Mouse (Mus musculus): ENCODE measurements at regions not wholly inside any gene's neighbourhood (a gene's known extent, or its start where the extent isn't known, plus 50 kb on each side); places are given as distances from the start of the nearest gene placed in this dataset.
A peak's percentile ranks its signal among the peaks of the same experiment; 100 is the strongest.

DNA sequence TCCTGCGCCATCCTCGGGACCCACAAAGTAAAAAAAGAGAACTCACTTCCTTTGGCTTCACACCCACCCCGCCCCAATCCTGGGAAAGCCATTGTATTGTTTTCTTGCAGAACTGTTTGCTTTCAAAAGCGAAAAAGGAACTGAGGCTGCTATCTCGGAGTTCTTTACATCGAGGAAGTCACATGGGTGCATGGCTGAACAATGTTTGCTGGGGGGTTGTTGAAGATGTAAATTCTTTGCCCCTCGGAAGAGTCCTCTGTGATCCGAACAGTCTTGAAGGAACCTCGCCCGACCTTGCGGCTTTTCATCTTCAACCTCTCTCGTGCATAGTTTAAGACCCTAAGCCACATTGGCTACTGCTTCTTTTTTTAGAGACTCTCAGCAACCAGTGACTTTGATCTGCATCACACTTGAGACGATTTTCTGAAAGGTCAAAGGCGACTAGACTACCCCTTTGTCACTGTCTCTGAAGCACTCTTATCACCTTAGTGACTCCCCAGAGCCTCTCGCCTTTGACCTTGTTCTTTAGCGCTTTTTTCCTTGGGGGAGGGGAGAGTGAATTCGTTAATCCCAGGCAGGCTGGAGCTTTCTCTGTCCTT, 197.9 kb downstream of the Dusp6 start:
- DNase-seq (ENCODE audit: low spot score in 2 of 2), result peak in 1 of 2 experiments; percentile 31

DNA sequence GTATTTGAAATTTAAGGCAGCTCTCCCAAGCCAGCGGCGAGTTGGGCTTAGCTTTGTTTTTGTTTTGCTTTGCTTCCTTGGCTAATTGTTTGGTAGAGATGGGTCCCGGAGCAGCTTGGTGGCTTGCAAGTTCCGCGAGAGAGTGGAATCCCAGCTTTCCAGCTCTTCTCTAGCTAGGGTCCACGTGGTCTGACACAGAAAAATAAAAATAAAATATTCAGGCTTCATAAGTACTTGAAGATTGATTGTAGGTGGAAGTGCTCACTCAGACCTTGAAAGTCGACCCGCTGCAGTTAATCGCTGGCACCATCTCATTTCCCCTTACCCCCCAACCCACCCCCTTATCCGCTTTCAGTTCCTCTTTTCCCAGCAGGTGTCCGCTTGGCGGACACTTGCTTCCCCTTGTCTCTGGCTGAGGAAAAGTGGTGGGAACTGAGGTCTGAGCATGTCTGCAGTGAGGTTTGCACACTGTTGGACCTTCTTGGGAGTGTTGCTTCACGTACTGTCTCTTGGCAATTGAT, 198.5 kb downstream of the Dusp6 start:
- DNase-seq (ENCODE audit: low spot score in 2 of 2), result peak in 1 of 2 experiments; percentile 9

DNA sequence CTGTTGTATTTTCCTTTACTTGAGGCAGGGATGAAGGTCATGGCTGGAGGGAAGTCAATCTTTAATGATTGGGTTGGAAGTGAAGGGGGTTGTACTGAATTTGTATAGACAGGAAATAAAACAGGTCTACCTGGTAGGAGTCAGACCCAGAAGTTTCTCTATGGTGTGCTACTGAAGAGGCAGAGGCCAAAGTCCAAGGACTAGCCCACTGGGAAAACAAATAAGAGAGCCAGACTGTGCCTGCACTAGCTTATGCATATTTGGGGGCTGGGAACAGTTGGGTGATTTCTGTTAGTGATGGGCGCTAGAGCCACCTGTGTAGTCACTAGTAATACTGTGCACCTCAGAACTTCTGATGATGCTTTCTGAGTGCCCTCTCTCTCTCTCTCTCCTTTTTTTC, 203.7 kb downstream of the Dusp6 start:
- DNase-seq (ENCODE audit: low spot score in 2 of 2), result no peak

DNA sequence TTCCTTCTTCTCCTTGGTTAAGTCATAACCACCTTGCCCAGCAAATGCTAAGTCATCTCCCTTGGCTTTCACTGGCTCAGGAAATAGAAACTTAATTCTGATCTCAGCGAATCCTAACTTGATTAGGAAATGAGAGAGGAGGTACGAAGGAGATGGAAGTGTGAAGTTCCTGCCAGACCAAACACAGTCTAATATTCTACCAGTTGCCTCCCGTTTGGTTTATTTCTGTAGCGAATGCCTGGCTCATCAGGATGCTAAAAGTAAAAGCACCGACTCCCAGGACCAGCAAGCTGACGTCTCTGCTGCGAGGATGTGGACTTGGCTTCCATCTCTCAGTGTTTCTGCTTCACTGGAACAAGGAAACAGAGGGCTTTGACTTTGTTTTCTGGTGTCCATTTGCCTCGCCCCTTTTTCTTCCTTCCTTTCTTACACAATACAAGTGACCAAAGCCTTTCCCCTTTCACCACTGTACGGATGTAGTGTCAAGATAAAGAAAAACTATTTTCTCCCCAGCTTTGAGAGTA, 204.3 kb downstream of the Dusp6 start:
- no peak for DNase-seq (ENCODE audit: low spot score in 2 of 2)

- no peak for DNase-seq (ENCODE audit: low spot score in 2 of 2)
Measured at GRCm38 (mm10) chr10:99468971-99469370, 205.9 kb downstream of the Dusp6 start.

- DNase-seq (ENCODE audit: low spot score in 2 of 2), result no peak
Measured at GRCm38 (mm10) chr10:99471832-99472497, 208.9 kb downstream of the Dusp6 start.

GRCm38 (mm10) chr10:99472806-99473205, 209.8 kb downstream of the Dusp6 start:
- no peak for DNase-seq (ENCODE audit: low spot score in 2 of 2)

DNA sequence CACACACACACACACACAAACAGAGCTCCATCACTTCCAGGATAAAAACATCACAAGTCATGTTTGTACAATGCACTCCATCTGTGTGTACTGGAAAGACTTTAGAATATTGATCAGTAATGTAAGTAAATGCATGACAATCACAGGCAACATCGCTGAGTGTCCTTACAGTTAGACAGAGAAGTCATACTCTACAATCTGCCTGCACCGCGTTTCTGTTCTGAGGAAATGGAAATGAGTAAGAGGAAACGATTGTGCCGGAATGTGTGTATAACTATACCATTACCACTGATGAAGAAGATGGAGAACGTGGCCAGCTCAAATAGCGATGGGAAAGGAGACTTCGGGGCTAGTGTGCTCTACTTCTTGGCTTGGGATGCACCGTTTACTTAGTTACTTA, 210.7 kb downstream of the Dusp6 start:
- no peak for DNase-seq (ENCODE audit: low spot score in 2 of 2)

DNA sequence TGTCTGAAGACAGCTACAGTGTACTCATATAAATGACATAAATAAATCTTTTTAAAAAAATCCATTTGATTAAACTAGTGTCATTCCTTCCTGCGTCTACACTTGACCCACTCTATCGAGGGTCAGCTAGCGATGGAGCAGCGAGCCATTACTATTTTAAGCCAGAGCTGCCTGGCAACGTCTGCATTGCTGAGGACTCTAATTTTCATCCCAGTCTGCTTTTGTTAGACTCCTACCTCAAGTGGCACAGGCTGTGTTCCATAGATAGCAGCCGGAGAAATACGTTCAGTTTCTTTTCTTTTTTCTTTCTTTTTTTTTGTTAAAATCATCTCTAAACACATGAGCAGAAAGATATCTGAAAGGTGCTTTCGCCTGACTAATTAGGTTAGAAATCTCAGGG, 211.5 kb downstream of the Dusp6 start:
- DNase-seq (ENCODE audit: low spot score in 2 of 2), result no peak

DNA sequence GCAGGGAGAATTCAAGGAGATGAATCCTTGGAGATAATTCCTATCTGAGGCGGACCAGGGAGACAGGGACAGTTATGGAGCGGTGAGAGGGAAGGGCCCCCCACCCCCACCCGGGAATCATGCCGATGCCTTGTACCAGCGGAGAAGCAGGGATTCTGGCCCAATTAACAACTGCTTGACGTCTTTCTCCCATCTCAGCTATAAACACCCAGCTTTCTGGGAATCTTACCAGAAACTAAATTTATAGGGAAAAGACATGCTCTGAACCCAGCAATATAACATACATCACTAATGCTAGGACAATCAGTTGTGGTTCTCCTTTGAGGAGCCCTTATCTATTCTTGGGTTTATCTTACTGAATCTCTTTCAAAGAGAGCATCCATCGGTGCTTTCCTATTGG, 213.2 kb downstream of the Dusp6 start:
- DNase-seq (ENCODE audit: low spot score in 2 of 2), result no peak

GRCm38 (mm10) chr10:99476776-99477175, 213.7 kb downstream of the Dusp6 start:
- DNase-seq (ENCODE audit: low spot score in 2 of 2), result no peak

DNA sequence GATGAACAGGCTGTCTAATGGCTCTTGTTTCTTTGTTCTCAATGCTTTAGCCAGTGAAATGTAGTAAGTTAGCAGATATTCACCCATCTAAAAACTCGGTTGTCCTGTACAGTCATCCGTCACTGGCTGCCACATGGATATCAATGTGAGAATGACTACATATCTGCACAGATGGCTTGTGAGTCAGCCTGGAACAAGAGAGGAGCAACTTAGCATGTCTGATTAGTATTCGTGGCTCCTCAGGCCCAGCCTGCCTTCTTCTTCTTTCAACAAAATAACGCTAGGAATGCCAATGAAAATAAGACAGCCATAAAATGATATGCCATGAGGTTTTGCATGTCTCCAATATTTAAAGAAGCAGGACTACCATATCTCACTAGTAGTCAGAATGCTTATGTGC, 217.5 kb downstream of the Dusp6 start:
- DNase-seq (ENCODE audit: low spot score in 2 of 2), result no peak

GRCm38 (mm10) chr10:99482009-99482408, 219.0 kb downstream of the Dusp6 start:
- DNase-seq (ENCODE audit: low spot score in 2 of 2), result no peak

GRCm38 (mm10) chr10:99488195-99489080, 225.4 kb downstream of the Dusp6 start:
- DNase-seq (ENCODE audit: low spot score in 2 of 2), result peak in 1 of 2 experiments; percentile 17

- no peak for DNase-seq (ENCODE audit: low spot score in 2 of 2)
Measured at GRCm38 (mm10) chr10:99511514-99512237, 247.8 kb downstream of the Csl start.

DNA sequence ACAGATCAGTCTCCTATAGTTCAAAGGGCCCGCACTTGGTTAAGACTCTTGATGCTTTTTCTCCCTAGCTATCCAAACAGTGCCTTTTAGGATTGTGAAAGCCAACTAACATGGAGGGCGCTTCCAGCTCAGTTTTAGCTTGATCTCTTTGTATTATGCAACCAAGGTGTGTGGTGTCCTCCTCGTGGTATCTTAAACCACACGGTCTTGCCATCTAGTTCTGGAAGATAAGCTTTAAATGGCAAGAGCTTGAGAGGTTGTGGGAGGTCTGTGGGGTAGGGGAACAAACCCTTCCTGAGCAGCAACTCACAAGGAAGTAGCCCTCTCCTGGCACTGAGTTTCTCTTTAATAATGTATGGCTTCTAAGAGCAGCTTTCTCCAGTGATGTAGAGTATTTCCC, 241.5 kb downstream of the Csl start:
- DNase-seq (ENCODE audit: low spot score in 2 of 2), result no peak

DNA sequence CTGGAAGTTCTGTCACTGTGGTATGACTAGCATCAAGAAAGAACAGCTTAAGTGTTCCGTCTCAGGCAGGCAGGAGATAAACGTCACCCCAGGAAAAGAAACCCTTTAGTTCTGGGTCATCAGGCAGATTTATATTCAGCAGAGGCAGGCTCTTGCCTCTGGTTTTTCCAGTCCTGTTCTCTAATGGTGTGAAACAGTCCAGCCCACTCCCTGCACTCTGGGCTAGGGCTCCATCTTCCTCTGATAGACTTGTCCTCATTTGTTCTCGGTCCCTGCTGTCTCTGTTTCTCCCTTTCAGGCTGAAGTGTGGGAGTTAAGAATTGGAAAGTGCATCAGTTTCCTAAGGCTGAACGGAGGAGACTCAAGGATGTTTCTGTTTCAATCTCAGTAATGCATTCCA, 240.0 kb downstream of the Csl start:
- DNase-seq (ENCODE audit: low spot score in 2 of 2), result no peak

DNA sequence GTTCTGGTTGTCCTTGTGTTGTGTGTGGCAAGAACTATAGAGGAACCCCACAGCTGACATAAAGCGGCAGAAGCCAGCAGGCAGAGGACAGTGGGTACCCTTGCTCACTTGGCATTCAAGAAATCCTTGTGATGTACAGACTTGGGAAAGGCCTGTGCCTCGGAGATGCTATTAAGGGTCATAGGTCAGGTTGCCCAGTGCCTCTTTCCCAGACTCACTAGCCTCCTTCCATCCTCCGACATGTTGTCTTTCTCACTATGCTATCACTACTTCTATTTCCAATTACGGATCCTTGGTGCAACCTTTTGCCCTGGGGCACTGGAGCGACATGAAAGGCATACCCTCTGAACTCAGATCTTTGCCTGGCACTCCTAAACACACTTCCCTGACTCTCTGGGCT, 235.6 kb downstream of the Csl start:
- no peak for DNase-seq (ENCODE audit: low spot score in 2 of 2)

GRCm38 (mm10) chr10:99524273-99525212, 234.9 kb downstream of the Csl start:
- DNase-seq (ENCODE audit: low spot score in 2 of 2), result peak in 1 of 2 experiments; percentile 16

DNA sequence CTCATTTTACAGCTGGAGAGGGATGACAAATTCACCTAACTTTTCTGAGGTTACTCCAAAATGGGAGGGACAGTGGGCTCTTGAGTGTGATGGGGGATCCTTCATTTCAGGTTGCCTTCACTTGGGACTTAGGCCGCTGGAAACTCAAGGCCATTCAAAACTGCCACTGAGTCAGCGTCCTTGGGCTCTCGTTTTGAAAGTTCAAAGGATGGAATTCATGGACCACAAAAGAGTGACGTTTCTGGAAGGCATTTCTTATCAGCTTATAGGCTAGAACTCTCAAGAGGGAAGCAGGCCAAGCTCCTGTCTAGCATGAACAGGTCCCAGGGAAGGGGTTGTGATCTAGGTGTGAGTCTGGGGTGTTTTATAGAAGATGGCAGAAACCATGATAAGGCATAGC, 233.3 kb downstream of the Csl start:
- DNase-seq (ENCODE audit: low spot score in 2 of 2), result no peak

Measured in gastrocnemius, postnatal 4 days (tissue).